Mouse (Mus musculus): ENCODE measurements around the gene St6galnac3. TPM values are rescaled to one million over a fixed set of nuclear protein-coding genes. Genes with fewer than 3 reads are reported as not detected.
"Not testable (repeated sequence)": the region's sequence is repeated elsewhere in the genome, so short reads cannot be mapped to it uniquely, and the experiment has no call there.

St6galnac3 gene
- polyA plus RNA-seq, 1 experiment from 2014 or later = 55.0 TPM

GRCm38 (mm10) chr3:153759269-153759668 lies 34.3 kb upstream of the St6galnac3 start:
- Histone ChIP-seq H3K9ac (replicated peaks; ENCODE audit: low read length) (no peak overlapping the region), H3K4me1 (ENCODE audit: control insufficient read depth, insufficient read depth, low read length) (no peaks in the 10 kb centered on the region), H3K4me3 (ENCODE audit: low read depth, low read length) (no peak overlapping the region), H3K27me3 (ENCODE audit: control insufficient read depth, insufficient read depth, low read length) (no peaks in the 10 kb centered on the region), H3K9me3 (replicated peaks; ENCODE audit: control insufficient read depth, low read length) (no peaks in the 10 kb centered on the region), H3K36me3 (replicated peaks; ENCODE audit: control insufficient read depth, insufficient read depth, low read depth, low read length) (no peaks in the 10 kb centered on the region), H3K4me2 (ENCODE audit: low read depth, low read length) (no peak overlapping the region), H3K27ac (replicated peaks; ENCODE audit: low read depth, low read length) (no peak overlapping the region)
- DNase-seq (ENCODE audit: low spot score) (no peak), ATAC-seq (replicated peaks; ENCODE audit: insufficient number of reproducible peaks, low FRiP score, low TSS enrichment, low read depth) (no peak)

GRCm38 (mm10) chr3:153756500-153756996 lies 31.6 kb upstream of the St6galnac3 start:
- no peaks in the 10 kb centered on the region for H3K36me3 ChIP-seq (replicated peaks; ENCODE audit: control insufficient read depth, insufficient read depth, low read depth, low read length)
- DNase-seq (ENCODE audit: low spot score) = no peak
- no peaks in the 10 kb centered on the region for H3K27me3 ChIP-seq (ENCODE audit: control insufficient read depth, insufficient read depth, low read length)
- H3K4me1 ChIP-seq (ENCODE audit: control insufficient read depth, insufficient read depth, low read length) = no peaks in the 10 kb centered on the region
- no peaks in the 10 kb centered on the region for H3K9me3 ChIP-seq (replicated peaks; ENCODE audit: control insufficient read depth, low read length)
- H3K4me2 ChIP-seq (ENCODE audit: low read depth, low read length) = no peak overlapping the region
- ATAC-seq (replicated peaks; ENCODE audit: insufficient number of reproducible peaks, low FRiP score, low TSS enrichment, low read depth) = no peak; the same call in 1 of the 2 replicates
- no peak overlapping the region for H3K9ac ChIP-seq (replicated peaks; ENCODE audit: low read length)
- WGBS = 86% methylated on average over 2 of the region's 2 CpGs
- H3K27ac ChIP-seq (replicated peaks; ENCODE audit: low read depth, low read length) = no peak overlapping the region
- H3K4me3 ChIP-seq (ENCODE audit: low read depth, low read length) = no peak overlapping the region

GRCm38 (mm10) chr3:153755785-153756326 lies 30.9 kb upstream of the St6galnac3 start:
- 88% methylated on average over 14 of the region's 14 CpGs for WGBS
- H3K4me1 ChIP-seq (ENCODE audit: control insufficient read depth, insufficient read depth, low read length); ATAC-seq (replicated peaks; ENCODE audit: insufficient number of reproducible peaks, low FRiP score, low TSS enrichment, low read depth): not testable (repeated sequence)

DNA sequence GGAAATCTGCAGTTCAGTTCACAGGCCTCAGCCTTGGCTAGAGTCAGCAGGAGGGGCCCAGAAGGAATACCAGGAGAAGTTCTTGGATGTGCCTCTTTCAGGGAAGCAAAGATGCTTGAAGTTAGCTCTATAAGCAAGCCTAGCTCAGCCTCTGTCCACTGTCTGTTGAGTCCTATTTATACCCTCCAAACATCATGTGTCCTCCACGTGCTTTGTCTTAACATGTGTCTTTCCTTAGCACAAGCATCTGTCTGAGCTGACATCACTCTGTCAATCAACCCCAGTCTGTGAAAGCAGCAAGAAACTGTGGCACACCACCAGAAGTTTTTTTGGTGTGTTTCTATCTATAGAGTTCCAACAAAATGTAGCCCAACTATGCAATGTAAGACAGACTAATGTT lies 26.5 kb upstream of the St6galnac3 start:
- no peak for ATAC-seq (replicated peaks; ENCODE audit: insufficient number of reproducible peaks, low FRiP score, low TSS enrichment, low read depth)
- no peaks in the 10 kb centered on the region for H3K9me3 ChIP-seq (replicated peaks; ENCODE audit: control insufficient read depth, low read length)
- DNase-seq (ENCODE audit: low spot score) = no peak
- H3K27ac ChIP-seq (replicated peaks; ENCODE audit: low read depth, low read length) = no peak overlapping the region
- H3K9ac ChIP-seq (replicated peaks; ENCODE audit: low read length) = no peak overlapping the region
- H3K4me3 ChIP-seq (ENCODE audit: low read depth, low read length) = no peak overlapping the region
- H3K4me2 ChIP-seq (ENCODE audit: low read depth, low read length) = no peak overlapping the region
- H3K4me1 ChIP-seq (ENCODE audit: control insufficient read depth, insufficient read depth, low read length) = no peaks in the 10 kb centered on the region
- 33% methylated on average over 1 of the region's 1 CpGs for WGBS
- H3K27me3 ChIP-seq (ENCODE audit: control insufficient read depth, insufficient read depth, low read length) = no peaks in the 10 kb centered on the region
- no peaks in the 10 kb centered on the region for H3K36me3 ChIP-seq (replicated peaks; ENCODE audit: control insufficient read depth, insufficient read depth, low read depth, low read length)

More at GRCm38 (mm10) chr3:153755785-153756326, 30.9 kb upstream of the St6galnac3 start:
- not testable (repeated sequence) for H3K4me3 ChIP-seq (ENCODE audit: low read depth, low read length); H3K9me3 ChIP-seq (replicated peaks; ENCODE audit: control insufficient read depth, low read length); H3K36me3 ChIP-seq (replicated peaks; ENCODE audit: control insufficient read depth, insufficient read depth, low read depth, low read length); H3K27me3 ChIP-seq (ENCODE audit: control insufficient read depth, insufficient read depth, low read length); DNase-seq (ENCODE audit: low spot score); H3K27ac ChIP-seq (replicated peaks; ENCODE audit: low read depth, low read length); H3K4me2 ChIP-seq (ENCODE audit: low read depth, low read length); H3K9ac ChIP-seq (replicated peaks; ENCODE audit: low read length)

DNA sequence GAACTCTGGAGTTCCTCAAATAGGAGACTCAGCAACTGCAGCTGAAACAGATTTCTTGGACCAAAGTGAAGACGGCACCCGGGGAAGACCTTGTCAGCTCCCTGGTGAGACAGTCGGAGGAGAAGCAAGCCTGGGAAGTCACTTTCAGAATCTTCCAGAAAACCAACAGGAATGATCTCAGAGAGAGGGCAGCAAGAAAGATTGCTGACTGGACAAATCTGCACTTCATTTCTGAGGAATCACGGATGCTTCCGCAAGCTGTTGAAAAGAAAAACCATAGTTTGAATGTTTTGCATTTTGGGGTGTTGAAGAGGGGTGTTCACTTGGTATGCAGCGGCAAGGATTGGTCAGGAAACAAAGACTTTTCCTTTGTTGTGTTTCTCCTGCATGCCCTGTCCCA lies 24.4 kb upstream of the St6galnac3 start:
- no peak for ATAC-seq (replicated peaks; ENCODE audit: insufficient number of reproducible peaks, low FRiP score, low TSS enrichment, low read depth)
- H3K9ac ChIP-seq (replicated peaks; ENCODE audit: low read length) = no peak overlapping the region
- DNase-seq (ENCODE audit: low spot score) = no peak
- no peaks in the 10 kb centered on the region for H3K9me3 ChIP-seq (replicated peaks; ENCODE audit: control insufficient read depth, low read length)
- no peaks in the 10 kb centered on the region for H3K27me3 ChIP-seq (ENCODE audit: control insufficient read depth, insufficient read depth, low read length)
- H3K4me3 ChIP-seq (ENCODE audit: low read depth, low read length) = no peak overlapping the region
- H3K4me1 ChIP-seq (ENCODE audit: control insufficient read depth, insufficient read depth, low read length) = no peaks in the 10 kb centered on the region
- H3K36me3 ChIP-seq (replicated peaks; ENCODE audit: control insufficient read depth, insufficient read depth, low read depth, low read length) = no peaks in the 10 kb centered on the region
- H3K27ac ChIP-seq (replicated peaks; ENCODE audit: low read depth, low read length) = no peak overlapping the region
- WGBS = 84% methylated on average over 6 of the region's 6 CpGs
- H3K4me2 ChIP-seq (ENCODE audit: low read depth, low read length) = no peak overlapping the region

DNA sequence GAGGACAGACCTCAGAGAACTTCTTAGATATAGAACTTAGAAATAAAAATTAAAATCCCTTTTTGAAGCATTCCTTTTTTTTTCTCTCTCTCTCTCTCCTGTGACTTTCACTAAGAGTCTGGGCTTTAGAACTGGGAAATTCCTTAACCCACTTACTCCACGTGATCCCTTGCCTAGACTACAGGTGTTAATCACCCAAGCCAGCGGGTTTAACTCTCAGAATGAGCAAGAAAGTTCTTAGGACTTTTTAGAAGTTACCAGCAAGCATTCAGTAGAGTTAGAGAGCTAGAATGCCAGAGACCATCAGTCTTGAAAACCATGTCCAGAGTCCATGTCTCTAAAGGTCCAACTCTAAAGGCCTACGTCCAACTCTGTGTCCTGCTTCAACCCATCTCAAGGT lies 23.3 kb upstream of the St6galnac3 start:
- H3K36me3 ChIP-seq (replicated peaks; ENCODE audit: control insufficient read depth, insufficient read depth, low read depth, low read length) = no peaks in the 10 kb centered on the region
- no peaks in the 10 kb centered on the region for H3K27me3 ChIP-seq (ENCODE audit: control insufficient read depth, insufficient read depth, low read length)
- 94% methylated on average over 3 of the region's 3 CpGs for WGBS
- no peak overlapping the region for H3K4me3 ChIP-seq (ENCODE audit: low read depth, low read length)
- DNase-seq (ENCODE audit: low spot score) (no peak), ATAC-seq (replicated peaks; ENCODE audit: insufficient number of reproducible peaks, low FRiP score, low TSS enrichment, low read depth) (no peak)
- H3K4me2 ChIP-seq (ENCODE audit: low read depth, low read length) = no peak overlapping the region
- no peak overlapping the region for H3K9ac ChIP-seq (replicated peaks; ENCODE audit: low read length)
- no peaks in the 10 kb centered on the region for H3K9me3 ChIP-seq (replicated peaks; ENCODE audit: control insufficient read depth, low read length)
- no peak overlapping the region for H3K27ac ChIP-seq (replicated peaks; ENCODE audit: low read depth, low read length)
- no peaks in the 10 kb centered on the region for H3K4me1 ChIP-seq (ENCODE audit: control insufficient read depth, insufficient read depth, low read length)

GRCm38 (mm10) chr3:153745099-153745498 lies 20.1 kb upstream of the St6galnac3 start:
- H3K27me3 ChIP-seq (ENCODE audit: control insufficient read depth, insufficient read depth, low read length) = no peaks in the 10 kb centered on the region
- no peaks in the 10 kb centered on the region for H3K36me3 ChIP-seq (replicated peaks; ENCODE audit: control insufficient read depth, insufficient read depth, low read depth, low read length)
- DNase-seq (ENCODE audit: low spot score) (no peak), ATAC-seq (replicated peaks; ENCODE audit: insufficient number of reproducible peaks, low FRiP score, low TSS enrichment, low read depth) (no peak)
- no peak overlapping the region for H3K27ac ChIP-seq (replicated peaks; ENCODE audit: low read depth, low read length)
- H3K4me2 ChIP-seq (ENCODE audit: low read depth, low read length) = no peak overlapping the region
- no peak overlapping the region for H3K4me3 ChIP-seq (ENCODE audit: low read depth, low read length)
- H3K9me3 ChIP-seq (replicated peaks; ENCODE audit: control insufficient read depth, low read length) = no peaks in the 10 kb centered on the region
- H3K9ac ChIP-seq (replicated peaks; ENCODE audit: low read length) = no peak overlapping the region
- H3K4me1 ChIP-seq (ENCODE audit: control insufficient read depth, insufficient read depth, low read length) = no peaks in the 10 kb centered on the region
- WGBS = 67% methylated on average over 3 of the region's 3 CpGs

DNA sequence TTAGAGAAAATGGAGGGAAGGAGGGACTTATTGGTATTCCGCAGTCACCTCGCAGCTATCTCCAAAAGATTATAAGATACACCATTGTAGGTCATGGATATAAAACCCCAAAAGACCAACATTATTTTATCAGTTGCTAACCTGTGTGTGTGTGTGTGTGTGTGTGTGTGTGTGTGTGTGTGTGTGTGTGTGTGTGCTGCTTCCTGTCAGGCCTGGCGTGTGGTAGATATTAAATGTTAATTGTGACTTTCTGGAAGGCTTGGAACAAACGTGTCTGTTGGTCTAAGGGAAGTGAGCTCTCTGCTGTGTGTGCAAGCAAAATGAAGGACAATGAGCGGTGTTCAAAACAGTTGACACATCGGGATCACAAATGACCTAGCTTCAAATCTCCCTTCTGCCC lies 19.5 kb upstream of the St6galnac3 start:
- ATAC-seq (replicated peaks; ENCODE audit: insufficient number of reproducible peaks, low FRiP score, low TSS enrichment, low read depth) (no peak), DNase-seq (ENCODE audit: low spot score) (no peak)
- Histone ChIP-seq H3K4me2 (ENCODE audit: low read depth, low read length) (no peak overlapping the region), H3K9ac (replicated peaks; ENCODE audit: low read length) (no peak overlapping the region), H3K4me1 (ENCODE audit: control insufficient read depth, insufficient read depth, low read length) (no peaks in the 10 kb centered on the region), H3K36me3 (replicated peaks; ENCODE audit: control insufficient read depth, insufficient read depth, low read depth, low read length) (no peaks in the 10 kb centered on the region), H3K27ac (replicated peaks; ENCODE audit: low read depth, low read length) (no peak overlapping the region), H3K9me3 (replicated peaks; ENCODE audit: control insufficient read depth, low read length) (no peaks in the 10 kb centered on the region), H3K4me3 (ENCODE audit: low read depth, low read length) (no peak overlapping the region), H3K27me3 (ENCODE audit: control insufficient read depth, insufficient read depth, low read length) (no peaks in the 10 kb centered on the region)
- 84% methylated on average over 6 of the region's 6 CpGs for WGBS

Data from embryonic facial prominence, embryonic 11.5 days (tissue).